Mouse (Mus musculus): ENCODE results near the gene Vinac1.

GRCm38 (mm10) chr2:129065437-129066282, 17.7 kb upstream of the Vinac1 start, which contains the start of gene Ttl:
- no peak for TF ChIP-seq CTCF (conservative IDR thresholded peaks at IDR 0.05; ENCODE audit: insufficient read depth, insufficient read length, low read depth, low read length)
- peak; percentile 27 for TF ChIP-seq POLR2A (IDR thresholded peaks at IDR 0.05; ENCODE audit: low read depth, low read length)

All from kidney, adult 2 months (tissue).